Mouse (Mus musculus) kidney, adult 18-20 months (tissue): Measurements from ENCODE around the gene Ascl1.

Experiments
- DNase-seq: peaks from one replicate; pipeline ENCODE4 v3.0.0; 2021

The Ascl1 gene

DNA sequence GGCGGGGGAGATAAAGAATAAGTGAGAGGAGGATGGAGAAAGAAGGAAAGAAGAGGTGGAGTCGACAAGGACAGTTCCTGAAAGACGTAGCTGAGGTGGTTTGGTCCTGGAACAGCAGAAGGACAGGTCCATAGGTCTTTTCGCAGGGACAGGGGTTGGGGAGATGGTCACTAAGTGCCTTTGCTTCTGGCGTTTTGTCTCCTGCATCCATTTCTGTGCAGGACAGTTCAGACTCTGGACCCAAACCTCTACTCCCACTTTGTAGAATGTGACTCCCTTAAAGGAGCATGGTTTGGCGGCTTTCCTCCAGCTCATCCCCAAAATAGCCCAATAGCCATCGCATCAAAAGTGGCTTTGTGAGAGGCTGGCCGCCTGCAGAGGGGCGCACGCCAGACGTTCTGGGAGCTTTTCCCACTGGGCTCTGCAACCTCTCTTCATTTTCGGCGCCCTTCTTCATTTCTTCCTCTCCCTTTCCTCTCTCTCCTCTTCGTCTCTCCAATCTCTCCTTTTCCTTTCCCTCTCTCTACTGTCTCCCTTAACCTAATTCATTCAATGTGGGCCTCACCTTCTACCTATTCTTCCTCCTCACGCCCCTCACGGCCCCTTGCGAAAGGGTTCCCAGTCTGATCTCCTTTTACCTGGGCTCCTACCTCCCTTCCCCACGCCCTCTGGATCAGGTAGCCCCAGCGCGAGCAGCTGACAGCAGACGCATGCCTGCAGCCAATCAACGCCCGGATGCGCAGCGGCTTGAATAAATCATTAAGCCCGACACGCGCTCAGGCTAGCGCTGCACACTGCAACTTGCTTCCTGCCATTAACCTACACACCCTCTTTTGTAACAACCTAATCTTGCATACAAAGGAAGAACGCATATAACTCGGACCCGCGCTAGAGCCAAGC lies 7.5 kb downstream of the Ascl1 start:
- peak; percentile 51 for DNase-seq

- DNase-seq, result no peak
Measured at GRCm38 (mm10) chr10:87484831-87485720, 8.4 kb downstream of the Ascl1 start.

DNA sequence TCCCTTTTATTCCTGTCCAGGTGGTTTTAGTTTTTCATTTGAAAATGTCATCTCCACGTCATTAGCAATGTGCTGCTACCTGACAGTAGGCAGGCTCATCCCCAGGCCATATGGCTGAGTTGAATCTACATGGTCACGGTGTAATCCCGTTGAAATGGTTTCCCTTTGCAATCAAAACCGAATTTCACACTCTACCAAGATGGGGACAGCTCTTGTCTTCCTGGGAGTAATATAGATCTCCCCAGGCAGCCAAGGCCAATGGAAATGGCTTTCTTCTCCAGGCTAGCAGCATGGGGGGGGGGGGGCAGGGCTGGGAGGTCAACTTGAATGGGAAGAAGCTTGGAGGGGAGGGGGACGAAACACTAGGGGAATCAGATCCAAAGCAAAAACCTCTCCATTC lies 15.6 kb downstream of the Ascl1 start:
- no peak for DNase-seq

DNA sequence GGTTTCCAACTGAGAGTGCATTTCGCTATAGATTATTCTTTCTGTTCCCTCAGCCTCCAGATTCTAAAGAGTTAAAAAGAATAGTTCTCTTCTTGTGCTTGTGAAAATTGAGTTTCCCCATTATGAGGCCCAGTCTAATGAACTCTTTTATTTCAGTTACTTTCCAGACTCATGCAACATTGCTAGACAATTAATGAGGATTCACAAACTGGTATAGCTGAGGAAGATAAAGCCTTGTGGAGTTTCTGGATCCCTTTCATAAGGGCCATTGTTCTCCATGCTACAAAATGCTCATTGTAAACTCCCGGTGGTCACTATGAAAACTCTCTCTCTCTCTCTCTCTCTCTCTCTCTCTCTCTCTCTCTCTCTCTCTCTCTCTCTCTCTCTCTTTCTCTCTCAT lies 18.5 kb downstream of the Ascl1 start:
- no peak for DNase-seq

DNA sequence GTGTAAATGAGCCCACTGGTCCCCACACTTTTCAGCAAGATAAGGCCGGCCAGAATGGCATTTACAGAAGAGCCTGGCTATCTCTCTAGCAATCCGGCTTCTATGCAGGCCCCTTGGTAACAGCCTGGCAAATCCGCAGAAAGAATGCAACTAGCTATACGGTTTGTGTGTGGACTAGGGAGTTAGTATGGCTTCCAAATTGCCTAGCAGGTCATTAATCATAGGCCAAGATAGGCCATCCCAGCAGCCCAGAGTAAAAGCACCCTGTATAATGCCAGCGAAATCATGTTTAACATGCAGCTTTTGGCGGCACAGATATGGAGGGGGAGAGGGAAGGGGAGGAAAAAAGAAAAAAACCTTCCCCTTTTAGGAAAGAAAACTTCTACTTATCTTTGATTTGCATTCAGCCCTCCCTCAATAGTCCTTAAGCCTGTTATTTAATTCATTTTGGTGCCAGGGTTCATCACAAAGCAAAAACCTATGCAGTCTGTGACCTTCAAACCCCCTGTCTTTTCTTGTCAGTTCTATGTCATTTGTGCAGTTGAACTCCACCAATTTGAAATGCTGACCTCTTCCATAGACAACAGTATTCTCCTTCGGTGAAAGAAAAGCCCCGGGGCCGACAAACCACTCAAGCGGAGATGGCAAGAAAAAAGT lies 19.9 kb downstream of the Ascl1 start:
- no peak for DNase-seq

- no peak for DNase-seq
Measured at GRCm38 (mm10) chr10:87450777-87451176, 42.7 kb downstream of the Ascl1 start.

GRCm38 (mm10) chr10:87449368-87449767 lies 44.1 kb downstream of the Ascl1 start:
- no peak for DNase-seq

DNA sequence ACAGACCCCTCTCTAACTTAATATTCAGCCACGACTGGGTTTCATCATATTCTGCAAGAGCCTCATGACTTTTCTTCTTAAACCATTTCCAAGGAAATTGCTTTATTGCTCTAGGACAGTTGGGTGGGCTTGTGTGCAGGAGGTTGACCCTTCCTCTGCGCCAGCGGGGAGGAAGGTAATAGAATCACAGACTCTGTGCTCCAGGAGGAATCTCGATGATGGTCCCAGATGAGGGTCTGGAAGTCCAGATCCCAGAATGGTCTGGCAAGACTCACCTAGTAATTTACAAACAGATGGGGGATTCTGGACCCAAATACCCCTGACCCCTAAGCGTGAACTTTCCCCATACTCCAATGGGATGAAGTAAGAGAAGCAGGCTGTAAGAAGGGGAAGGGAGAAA lies 45.2 kb downstream of the Ascl1 start:
- DNase-seq, result no peak

GRCm38 (mm10) chr10:87447754-87448095 lies 45.7 kb downstream of the Ascl1 start:
- no peak for DNase-seq

GRCm38 (mm10) chr10:87446829-87447753 lies 46.4 kb downstream of the Ascl1 start:
- no peak for DNase-seq

- no peak for DNase-seq
Measured at GRCm38 (mm10) chr10:87446139-87446828, 47.2 kb downstream of the Ascl1 start.
